Mouse (Mus musculus): ENCODE measurements at regions not wholly inside any gene's neighbourhood (a gene's known extent, or its start where the extent isn't known, plus 50 kb on each side); places are given as distances from the start of the nearest gene placed in this dataset.
"Not testable (repeated sequence)": the region's sequence is repeated elsewhere in the genome, so short reads cannot be mapped to it uniquely, and the experiment has no call there.

- TF ChIP-seq POLR2A (IDR thresholded peaks at IDR 0.05; ENCODE audit: borderline replicate concordance, extremely low read depth, insufficient read depth, insufficient read length, poor library complexity, severe bottlenecking) (no peak), CTCF (IDR thresholded peaks at IDR 0.05; ENCODE audit: borderline replicate concordance, extremely low read depth, insufficient read depth, insufficient read length) (peak; percentile 18; the same call in 1 of the 2 replicates)
These were observed 129.0 kb downstream of the Cyld start for GRCm38 (mm10) chr8:88825816-88826215.

DNA sequence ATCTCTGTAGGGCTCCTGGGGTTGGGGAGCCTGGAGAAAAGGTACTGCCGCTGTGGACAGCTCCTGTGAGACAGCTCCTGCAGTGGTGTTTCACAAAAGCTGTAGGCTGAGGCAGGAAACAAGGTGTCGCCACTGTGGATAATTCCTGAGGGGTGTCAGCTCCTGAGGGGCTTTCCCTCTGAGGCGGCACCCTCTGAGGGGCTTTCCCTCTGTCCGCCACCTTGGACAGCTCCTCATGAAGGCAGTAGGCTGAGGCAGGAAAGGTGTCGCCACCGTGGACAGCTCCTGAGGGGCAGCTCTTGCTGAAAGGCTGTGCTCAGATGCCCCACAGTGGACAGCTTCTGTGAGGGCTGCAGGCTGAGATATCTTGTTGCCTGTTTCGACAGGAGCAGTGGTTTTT lies 127.1 kb downstream of the Cyld start:
- no peak for DNase-seq (ENCODE audit: low read depth)
- TF ChIP-seq POLR2A (IDR thresholded peaks at IDR 0.05; ENCODE audit: borderline replicate concordance, extremely low read depth, insufficient read depth, insufficient read length, poor library complexity, severe bottlenecking): no peak
- TF ChIP-seq CTCF (IDR thresholded peaks at IDR 0.05; ENCODE audit: borderline replicate concordance, extremely low read depth, insufficient read depth, insufficient read length): no peak

More at GRCm38 (mm10) chr8:88825816-88826215, 129.0 kb downstream of the Cyld start:
- DNase-seq (ENCODE audit: low read depth): no peak

DNA sequence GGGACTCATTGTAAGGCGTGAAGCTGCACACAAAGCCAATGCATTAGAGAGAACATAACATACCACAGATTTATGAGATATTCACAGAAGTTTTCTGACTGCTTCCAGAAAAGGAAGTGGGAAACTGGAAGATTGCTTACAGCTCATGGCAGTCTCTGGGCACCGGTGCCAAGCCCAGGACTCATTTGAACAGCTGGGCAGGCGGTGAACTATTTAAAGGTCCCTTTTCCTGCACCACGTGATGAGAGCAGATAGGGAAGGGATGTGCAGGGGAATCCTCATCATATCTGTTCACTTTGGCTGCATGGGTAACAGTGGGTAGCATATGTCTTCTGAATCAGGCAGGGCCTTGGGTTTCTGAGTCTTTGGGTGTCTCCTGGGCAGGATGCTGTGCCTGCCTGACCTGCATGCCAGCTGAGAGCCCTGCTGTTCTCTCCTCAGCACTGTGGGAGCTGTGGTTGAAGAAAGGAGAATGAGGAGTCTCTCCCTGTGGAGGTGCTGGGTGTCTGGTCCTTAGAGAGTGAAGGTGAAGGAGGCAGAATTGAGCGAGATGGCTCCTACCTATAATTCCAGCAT lies 123.5 kb downstream of the Cyld start:
- TF ChIP-seq POLR2A (IDR thresholded peaks at IDR 0.05; ENCODE audit: borderline replicate concordance, extremely low read depth, insufficient read depth, insufficient read length, poor library complexity, severe bottlenecking) (no peak), CTCF (IDR thresholded peaks at IDR 0.05; ENCODE audit: borderline replicate concordance, extremely low read depth, insufficient read depth, insufficient read length) (no peak)
- no peak for DNase-seq (ENCODE audit: low read depth)

- no peak for DNase-seq (ENCODE audit: low read depth)
- no peak for TF ChIP-seq POLR2A (IDR thresholded peaks at IDR 0.05; ENCODE audit: borderline replicate concordance, extremely low read depth, insufficient read depth, insufficient read length, poor library complexity, severe bottlenecking)
- TF ChIP-seq CTCF (IDR thresholded peaks at IDR 0.05; ENCODE audit: borderline replicate concordance, extremely low read depth, insufficient read depth, insufficient read length): no peak
These were observed 119.6 kb downstream of the Cyld start for GRCm38 (mm10) chr8:88816461-88816860.

DNA sequence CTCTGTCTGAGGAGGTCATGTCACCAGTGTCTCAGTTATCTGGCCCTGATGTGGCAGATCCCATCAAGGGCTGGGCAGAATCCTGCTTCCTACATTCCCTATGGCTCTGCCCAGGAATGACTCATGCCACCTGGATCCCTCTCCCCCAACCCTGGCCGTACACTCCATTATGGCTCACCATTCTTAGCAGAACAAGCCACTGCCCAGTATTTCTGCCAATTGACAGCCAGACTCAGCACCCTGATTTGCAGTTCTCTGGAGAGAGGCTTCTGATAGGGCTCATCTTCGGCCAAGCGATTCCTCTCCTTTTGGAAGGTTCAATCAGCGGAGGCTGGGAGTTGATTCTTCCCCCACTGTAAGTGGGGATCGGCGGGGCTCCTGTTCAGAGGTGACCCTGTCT lies 117.4 kb downstream of the Cyld start:
- DNase-seq (ENCODE audit: low read depth): no peak
- TF ChIP-seq CTCF (IDR thresholded peaks at IDR 0.05; ENCODE audit: borderline replicate concordance, extremely low read depth, insufficient read depth, insufficient read length): no peak
- TF ChIP-seq POLR2A (IDR thresholded peaks at IDR 0.05; ENCODE audit: borderline replicate concordance, extremely low read depth, insufficient read depth, insufficient read length, poor library complexity, severe bottlenecking): no peak

GRCm38 (mm10) chr8:88812901-88813676 lies 116.3 kb downstream of the Cyld start:
- peak; percentile 76 for DNase-seq (ENCODE audit: low read depth)
- no peak for TF ChIP-seq POLR2A (IDR thresholded peaks at IDR 0.05; ENCODE audit: borderline replicate concordance, extremely low read depth, insufficient read depth, insufficient read length, poor library complexity, severe bottlenecking)
- no peak for TF ChIP-seq CTCF (IDR thresholded peaks at IDR 0.05; ENCODE audit: borderline replicate concordance, extremely low read depth, insufficient read depth, insufficient read length)

GRCm38 (mm10) chr8:88806851-88807250 lies 110.0 kb downstream of the Cyld start:
- not testable (repeated sequence) for DNase-seq (ENCODE audit: low read depth)

Measured in brain, embryonic 14.5 days (tissue).